Mouse (Mus musculus) testis, postnatal 14 days (tissue): ENCODE data around the gene Tbc1d1.

Experiments
- DNase-seq: peaks from one replicate; pipeline ENCODE4 v3.0.0; 2021; ENCODE audit warnings: low spot score

The Tbc1d1 gene

GRCm38 (mm10) chr5:64155861-64156550 is at the start of gene Tbc1d1:
Gene Tbc1d1, plus strand, starts transcription at chr5:64156305.
- peak; percentile 26 for DNase-seq

- no peak for DNase-seq
Observed at GRCm38 (mm10) chr5:64107596-64108289, 48.4 kb upstream of the Tbc1d1 start.

DNA sequence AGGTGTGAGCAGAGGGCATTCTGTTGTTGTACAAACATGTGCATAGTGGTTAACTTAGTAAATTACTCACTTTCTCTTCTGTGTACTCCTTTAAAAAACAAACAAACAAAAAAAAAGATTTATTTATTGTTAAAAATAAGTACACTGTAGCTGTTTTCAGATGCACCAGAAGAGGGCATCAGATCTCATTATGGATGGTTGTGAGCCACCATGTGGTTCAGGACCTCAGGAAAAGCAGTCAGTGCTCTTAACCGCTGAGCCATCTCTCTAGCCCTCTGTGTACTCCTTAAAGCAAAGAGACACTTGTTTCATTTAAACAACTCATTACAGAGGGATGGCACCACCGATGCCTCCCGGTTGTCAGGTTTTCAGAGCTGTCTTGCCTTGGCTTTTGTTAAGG is 46.9 kb upstream of the Tbc1d1 start:
- DNase-seq, result no peak

GRCm38 (mm10) chr5:64112360-64112759 is 43.7 kb upstream of the Tbc1d1 start:
- DNase-seq, result no peak

DNA sequence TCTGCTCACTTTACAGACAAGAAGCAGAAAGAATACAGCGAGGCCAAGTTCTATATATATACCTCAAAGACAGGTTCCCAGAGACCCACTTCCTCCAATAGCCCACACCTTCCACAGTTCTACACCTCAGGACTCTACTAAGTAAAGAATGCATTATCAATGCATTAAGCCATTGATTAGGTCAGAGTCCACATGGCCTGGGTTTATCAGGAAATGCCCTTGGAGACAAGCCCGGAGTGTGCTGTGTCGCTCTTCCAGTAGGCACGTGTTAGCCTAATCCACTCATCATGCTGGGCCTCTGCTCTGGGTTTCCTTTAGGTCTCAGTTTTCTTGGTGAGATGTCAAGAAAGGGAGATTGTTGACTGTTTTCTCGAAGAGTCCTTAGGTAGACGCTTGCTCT is 41.9 kb upstream of the Tbc1d1 start:
- no peak for DNase-seq

GRCm38 (mm10) chr5:64117191-64117590 is 38.9 kb upstream of the Tbc1d1 start:
- no peak for DNase-seq

GRCm38 (mm10) chr5:64125783-64126182 is 30.3 kb upstream of the Tbc1d1 start:
- DNase-seq, result no peak

- no peak for DNase-seq
Observed at GRCm38 (mm10) chr5:64131550-64131949, 24.6 kb upstream of the Tbc1d1 start.

- no peak for DNase-seq
Observed at GRCm38 (mm10) chr5:64133901-64134300, 22.2 kb upstream of the Tbc1d1 start.

- DNase-seq, result no peak
Observed at GRCm38 (mm10) chr5:64136325-64136724, 19.8 kb upstream of the Tbc1d1 start.

GRCm38 (mm10) chr5:64140202-64140601 is 15.9 kb upstream of the Tbc1d1 start:
- DNase-seq, result no peak

DNA sequence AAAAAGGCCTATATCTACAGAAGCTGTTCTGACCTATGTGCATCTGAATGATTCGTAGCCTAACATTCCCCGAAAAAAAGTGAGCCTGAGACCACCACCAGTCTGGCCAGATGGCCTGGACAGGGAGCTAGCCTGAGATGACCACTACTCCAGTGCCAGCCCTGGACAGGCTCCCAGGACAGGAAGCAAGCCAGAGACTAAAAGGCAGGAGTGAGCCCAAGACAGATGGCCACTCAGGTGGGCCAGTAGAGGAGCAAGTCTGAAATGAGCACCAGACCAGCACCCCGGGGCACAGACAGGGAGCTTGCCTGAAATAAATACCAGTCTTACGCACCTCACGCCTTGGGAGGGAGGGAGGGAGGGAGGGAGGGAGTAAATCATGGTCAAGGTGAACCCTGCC is 11.8 kb upstream of the Tbc1d1 start:
- DNase-seq, result no peak

DNA sequence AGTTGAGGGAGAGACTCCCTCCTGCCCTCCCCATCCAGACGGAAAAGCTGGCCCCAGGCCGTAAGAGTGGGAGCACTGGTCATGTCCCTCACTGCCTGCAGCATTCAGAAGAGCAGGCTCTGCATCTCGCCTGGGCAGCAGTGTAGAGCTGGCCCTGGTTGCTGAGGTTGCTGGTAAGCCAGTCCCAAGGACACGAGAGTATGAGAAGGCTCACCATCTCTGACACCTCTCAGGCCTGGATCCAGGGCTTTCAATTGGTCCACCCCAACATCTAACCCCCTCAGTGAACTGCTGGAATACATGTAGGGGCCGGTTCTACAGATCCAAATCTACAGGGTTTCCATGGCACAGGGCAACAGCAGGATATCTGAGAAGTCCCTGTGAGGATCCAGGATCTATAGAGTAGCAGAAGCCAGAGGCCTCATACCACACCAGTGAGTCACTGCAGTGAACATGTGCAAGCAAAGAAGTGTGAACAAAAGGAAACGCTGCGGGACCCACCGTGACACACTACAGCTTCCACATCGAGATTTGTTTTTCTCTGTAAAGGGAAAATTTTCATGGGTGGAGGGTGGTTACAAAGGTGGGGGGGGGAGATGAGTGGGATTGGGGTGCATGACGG is 9.6 kb upstream of the Tbc1d1 start:
- DNase-seq, result no peak

- DNase-seq, result no peak
Observed at GRCm38 (mm10) chr5:64149184-64150127, 6.6 kb upstream of the Tbc1d1 start.

- no peak for DNase-seq
Observed at GRCm38 (mm10) chr5:64153319-64153718, 2.8 kb upstream of the Tbc1d1 start.

DNA sequence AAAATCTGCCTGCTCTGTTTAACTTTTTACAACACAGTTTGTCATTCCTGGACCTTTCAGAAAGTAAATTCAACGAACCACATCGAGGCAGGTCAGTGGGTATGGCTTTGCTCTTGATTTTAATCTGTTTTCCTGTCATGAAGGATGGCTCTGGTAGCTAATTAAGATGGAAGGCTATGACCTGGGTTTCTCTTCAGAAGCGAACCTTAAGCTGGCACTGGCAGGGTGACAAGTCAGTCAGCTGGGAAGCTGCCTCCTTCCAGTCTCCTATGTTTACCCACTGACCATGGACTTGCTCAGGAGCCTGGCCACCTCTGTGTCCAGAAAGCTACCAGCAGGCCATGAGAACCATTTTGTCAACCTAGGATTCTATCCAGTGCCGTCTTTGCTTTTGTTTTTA is 474 bp downstream of the Tbc1d1 start:
- DNase-seq, result no peak

DNA sequence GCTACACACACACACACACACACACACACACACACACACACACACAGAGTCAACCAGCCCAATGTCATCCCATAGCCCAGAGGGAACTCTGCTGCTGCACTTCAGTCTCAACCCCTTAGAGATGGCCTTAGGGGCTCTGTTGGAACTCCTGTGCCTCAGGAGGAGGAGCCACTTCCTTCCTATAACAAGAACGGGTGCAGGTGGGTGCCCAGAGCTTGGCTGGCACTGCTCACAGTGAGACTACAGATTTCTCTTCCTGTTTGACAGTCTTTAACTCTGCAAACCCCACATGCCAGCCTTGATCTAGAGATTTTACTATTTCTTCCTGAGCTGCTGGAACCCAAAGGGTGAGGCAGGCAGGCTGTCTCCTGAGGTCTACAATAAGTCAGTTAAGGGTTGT is 1.8 kb downstream of the Tbc1d1 start:
- DNase-seq, result no peak

- no peak for DNase-seq
Observed at GRCm38 (mm10) chr5:64158501-64158900, 2.4 kb downstream of the Tbc1d1 start.

DNA sequence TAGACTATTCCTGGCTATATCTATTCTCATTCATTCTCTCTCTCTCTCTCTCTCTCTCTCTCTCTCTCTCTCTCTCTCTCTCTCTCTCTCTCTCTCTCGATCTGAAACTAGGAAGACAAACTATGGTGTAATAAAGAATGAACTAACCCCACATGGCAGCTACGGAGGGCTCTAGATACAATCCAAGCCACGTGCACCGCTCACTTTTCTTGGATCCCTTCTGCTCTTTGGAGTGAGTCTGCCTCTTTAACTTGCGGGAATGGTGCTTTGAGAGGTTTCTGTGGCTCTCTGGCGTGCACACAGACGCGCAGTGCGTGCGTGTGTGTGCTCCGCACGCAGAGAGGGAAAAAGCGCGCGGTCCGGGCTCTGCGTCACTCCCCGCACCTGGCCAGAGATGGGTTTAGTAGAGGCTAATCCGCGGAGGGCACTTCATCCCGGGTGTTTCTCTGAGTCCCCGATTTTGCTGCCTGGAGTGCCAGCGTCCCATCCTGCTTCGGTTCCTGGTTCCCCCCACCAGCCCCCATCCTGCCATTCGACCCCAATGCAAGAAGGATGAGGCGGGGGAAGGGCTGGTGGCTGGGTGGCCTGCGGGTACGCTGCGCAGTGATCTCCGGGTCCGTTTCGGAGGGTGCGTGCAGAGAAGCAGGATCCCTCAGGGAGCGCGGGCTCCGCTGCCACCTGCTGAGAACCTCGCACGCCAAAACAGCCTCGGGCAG is 3.1 kb downstream of the Tbc1d1 start:
- no peak for DNase-seq

GRCm38 (mm10) chr5:64159781-64160704 is 3.9 kb downstream of the Tbc1d1 start:
- DNase-seq, result peak; percentile 26
